Mouse (Mus musculus): ENCODE measurements at regions not wholly inside any gene's neighbourhood (a gene's known extent, or its start where the extent isn't known, plus 50 kb on each side); places are given as distances from the start of the nearest gene placed in this dataset.
"Not testable (repeated sequence)": the region's sequence is repeated elsewhere in the genome, so short reads cannot be mapped to it uniquely, and the experiment has no call there.

DNA sequence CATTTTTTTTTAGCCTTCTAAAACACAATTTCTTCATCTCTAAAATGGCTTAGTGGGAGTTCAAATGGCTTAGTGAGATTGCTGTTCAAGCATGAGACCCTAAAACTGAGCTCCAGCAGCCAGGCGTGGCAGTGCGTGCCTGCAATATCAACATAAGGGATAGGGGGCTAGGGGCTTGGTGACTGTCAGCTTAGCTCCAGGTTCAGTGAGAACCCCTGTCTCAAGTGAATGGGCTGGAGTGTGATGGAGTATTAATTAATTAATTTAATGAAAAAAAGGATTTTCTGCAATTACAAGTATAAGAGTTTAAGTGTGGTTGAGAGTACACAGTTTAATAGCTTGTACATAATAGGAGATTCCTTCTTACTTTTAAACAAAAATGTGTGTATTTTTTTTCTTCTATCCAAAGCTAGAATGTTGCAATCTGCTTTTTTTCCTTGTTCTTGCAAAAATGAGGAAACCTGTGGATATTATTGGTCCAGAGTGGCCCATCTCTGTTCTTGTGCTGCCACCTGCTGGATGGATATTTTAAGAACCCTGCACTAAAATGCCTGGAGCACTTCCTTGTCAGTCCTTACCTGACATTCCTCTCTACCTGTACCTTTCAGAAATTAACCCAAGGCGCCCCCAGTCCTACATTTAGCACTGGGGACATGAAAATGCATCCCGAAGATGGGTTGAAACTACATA is 54.0 kb upstream of the Usp47 start:
- DNase-seq (ENCODE audit: low read depth): peak; percentile 55

DNA sequence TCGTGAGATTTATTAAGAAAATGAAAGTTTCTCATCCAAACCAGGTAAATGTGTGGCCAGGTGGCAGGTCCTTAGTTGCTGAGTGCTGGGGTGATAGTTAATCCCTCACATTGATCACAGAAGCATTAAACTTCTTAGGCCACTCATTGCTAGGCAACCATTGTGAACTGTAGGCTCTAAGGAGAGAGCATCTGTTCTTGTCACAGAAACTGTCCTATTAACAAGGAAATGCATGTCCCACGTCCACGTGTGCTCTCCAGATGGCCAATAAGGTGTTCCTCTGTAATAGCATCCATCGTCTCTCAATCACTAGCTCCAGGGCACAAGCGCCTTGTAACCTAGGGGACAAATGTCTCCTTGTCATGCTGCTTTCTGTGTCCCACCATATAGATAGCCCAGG is 55.0 kb upstream of the Usp47 start:
- DNase-seq (ENCODE audit: low read depth): no peak

DNA sequence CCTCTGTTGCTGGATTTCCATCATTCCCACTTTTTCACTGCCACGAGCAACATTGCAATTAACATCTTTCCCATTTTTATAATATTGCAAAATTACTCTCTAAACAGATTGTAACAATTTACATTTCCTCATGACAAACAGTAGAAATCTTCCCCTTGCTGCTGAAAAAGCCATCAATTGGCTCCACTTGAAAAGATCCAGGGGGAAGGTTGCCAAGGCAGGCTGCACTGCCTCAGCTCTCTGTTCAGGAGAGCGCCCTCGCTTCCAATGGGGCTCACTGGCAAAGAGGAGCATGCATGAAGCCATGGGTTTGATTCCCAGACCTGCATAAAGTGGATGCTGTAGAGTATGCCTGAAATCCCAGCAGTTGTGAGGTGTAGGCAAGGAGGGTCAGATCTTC is 56.6 kb upstream of the Usp47 start:
- no peak for DNase-seq (ENCODE audit: low read depth)

- DNase-seq (ENCODE audit: low read depth): no peak
Observed at GRCm38 (mm10) chr7:111963969-111964368, 59.3 kb upstream of the Usp47 start.

DNA sequence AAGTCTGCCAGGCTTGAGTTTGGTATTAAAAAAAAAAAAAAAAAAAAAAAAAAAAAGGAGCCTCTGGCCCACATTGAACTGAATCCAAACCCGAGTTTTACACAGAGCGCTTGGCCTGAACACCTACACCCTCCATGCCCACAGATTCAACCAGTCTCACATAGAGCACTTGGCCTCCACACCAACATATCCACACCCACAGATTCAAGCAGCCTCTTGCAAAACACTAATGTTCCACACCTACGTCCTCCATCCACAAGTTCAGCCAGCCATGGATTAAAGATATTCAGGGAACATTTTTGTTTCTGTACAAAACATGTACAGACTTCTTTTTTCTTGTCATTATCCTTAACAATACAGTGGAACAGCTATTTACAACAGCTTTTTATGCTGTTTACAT is 63.3 kb upstream of the Usp47 start:
- DNase-seq (ENCODE audit: low read depth): no peak

DNA sequence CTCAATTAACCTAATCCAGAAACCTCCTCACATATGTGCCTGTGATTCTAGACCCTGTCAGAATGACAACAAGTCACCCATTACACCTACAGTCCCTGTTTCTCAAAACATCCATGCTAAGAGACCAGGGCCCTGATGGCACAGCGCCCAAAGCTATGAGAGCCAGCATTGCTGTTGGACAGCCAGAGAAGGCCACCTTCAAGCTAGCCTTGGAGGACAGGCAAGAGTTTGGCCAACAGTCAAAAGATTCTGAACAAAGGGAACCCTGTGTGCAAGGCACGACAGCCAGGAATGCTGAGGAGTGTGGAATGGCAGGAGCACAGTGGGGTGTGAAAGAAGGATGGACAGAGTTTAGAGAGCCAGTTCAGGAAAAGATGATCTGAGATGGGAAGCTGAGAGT is 66.6 kb upstream of the Usp47 start:
- DNase-seq (ENCODE audit: low read depth): no peak

DNA sequence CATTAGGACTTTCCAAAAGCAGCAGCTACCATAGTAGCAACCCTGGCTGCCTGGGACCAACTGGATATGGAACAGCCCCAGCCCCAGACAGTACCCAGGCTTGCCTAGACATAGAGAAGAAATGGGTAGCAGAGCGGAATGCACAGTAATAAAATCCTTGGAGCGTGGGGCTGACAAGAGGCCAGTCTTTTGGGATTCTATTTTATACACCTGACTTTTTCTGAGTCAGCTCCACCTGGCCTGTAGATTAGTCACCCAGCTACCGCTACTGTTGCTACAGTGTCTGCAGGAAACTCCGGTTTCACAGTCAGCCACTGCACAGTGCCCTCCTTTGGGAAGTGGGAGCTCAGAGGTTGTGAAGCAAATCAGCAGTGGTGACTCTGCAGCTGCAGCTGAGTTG is 83.7 kb upstream of the Usp47 start:
- no peak for DNase-seq (ENCODE audit: low read depth)

GRCm38 (mm10) chr7:111937547-111937946 is 85.8 kb upstream of the Usp47 start:
- no peak for DNase-seq (ENCODE audit: low read depth)

DNA sequence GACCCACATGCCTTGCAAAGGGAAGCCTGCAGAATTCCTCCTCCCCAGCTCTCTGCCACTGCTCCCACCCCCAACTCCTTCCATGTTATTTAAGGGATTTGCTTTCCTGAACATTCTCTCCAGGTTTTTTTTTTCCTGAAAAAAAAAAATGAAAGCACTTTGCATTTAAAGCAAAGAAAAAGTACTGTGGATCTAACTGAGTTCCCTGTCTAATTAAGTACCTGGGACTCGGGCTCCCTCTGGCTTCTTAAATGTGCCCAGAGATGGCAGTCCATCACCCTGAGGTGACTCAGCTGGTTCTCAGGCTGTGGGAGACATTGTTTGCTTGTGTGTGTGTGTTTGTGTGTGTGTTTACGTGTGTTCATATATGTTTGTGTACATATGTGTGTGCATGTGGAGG is 86.2 kb upstream of the Usp47 start:
- DNase-seq (ENCODE audit: low read depth): no peak

GRCm38 (mm10) chr7:111932725-111933124 is 90.6 kb upstream of the Usp47 start:
- DNase-seq (ENCODE audit: low read depth): no peak

GRCm38 (mm10) chr7:111919961-111920360 is 103.3 kb upstream of the Usp47 start:
- no peak for DNase-seq (ENCODE audit: low read depth)

- no peak for DNase-seq (ENCODE audit: low read depth)
Observed at GRCm38 (mm10) chr7:111903741-111904231, 119.5 kb upstream of the Usp47 start.

- DNase-seq (ENCODE audit: low read depth): no peak
Observed at GRCm38 (mm10) chr7:111897016-111897415, 117.2 kb upstream of the Galnt18 start.

- DNase-seq (ENCODE audit: low read depth): no peak
Observed at GRCm38 (mm10) chr7:111896255-111896654, 116.5 kb upstream of the Galnt18 start.

- DNase-seq (ENCODE audit: low read depth): no peak
Observed at GRCm38 (mm10) chr7:111882991-111883390, 103.2 kb upstream of the Galnt18 start.

DNA sequence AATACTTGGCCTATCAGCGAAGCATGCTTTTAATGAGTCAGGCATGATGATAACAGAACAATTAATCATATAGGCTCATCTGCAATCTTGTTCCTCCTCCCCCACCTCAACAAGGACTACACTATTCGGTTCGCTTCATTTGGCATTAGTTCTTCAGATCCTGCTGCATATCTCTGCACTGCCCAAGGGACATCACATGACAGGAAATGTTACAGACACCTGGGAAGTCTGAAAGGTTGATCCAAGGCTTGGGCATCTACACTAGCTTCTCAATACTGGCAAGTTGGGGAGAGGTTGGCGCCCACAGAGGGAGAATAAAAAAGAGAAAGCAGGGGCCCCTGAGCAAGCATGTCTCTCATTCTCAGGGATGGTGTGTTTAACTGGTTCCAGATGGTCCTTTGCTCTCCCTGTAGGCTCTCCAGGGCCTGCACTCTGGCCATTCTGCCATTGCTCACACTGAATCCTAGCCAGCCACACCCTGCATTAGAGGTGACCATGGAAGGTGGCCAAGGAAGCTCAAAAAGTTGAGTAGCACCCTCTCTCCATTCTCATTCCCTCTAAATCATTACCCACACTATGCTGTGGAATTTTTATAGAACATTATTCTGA is 100.4 kb upstream of the Galnt18 start:
- DNase-seq (ENCODE audit: low read depth): no peak

GRCm38 (mm10) chr7:111877591-111877990 is 97.8 kb upstream of the Galnt18 start:
- no peak for DNase-seq (ENCODE audit: low read depth)

- no peak for DNase-seq (ENCODE audit: low read depth)
Observed at GRCm38 (mm10) chr7:111875949-111876348, 96.2 kb upstream of the Galnt18 start.

GRCm38 (mm10) chr7:111869337-111869736 is 89.6 kb upstream of the Galnt18 start:
- no peak for DNase-seq (ENCODE audit: low read depth)

DNA sequence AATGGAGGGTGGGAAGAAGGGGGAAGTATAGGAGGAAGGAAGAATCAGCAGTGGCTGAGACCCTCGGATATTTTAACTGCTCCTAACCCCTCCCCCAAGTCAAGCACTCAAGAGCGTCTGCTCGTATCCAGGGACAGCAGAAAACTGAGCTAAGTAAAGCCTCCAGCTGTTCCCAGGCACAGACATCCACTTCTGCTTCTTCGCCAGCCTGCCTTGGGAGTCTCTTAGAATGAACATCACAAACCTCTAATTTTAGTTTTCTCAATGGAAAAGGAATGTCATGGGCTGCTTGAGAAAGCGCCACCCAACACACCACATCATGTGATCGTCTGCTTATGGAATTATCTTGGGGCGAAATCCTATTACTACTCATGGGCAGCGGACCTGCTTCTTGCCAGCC is 83.3 kb upstream of the Galnt18 start:
- DNase-seq (ENCODE audit: low read depth): no peak

DNA sequence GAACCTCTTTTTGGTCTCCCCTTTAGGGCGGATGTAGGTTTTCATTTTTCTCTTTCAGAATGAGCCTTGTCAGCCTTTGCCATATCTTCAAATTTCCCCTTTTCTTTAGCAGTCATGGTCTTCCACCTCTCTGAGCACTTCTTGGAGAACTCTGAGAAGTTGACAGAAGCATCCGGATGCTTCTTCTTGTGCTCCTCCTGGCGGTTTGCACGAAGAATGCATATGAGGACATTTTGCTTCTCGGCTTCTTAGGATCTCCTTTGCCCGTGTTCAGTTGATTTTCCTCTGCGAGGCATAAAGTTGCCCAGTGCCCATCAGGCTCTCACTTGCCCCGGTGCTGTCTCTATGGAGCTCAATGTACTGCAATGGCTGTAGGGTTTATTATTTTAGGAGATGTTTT is 78.5 kb upstream of the Galnt18 start:
- not testable (repeated sequence) for DNase-seq (ENCODE audit: low read depth)

- DNase-seq (ENCODE audit: low read depth): no peak
Observed at GRCm38 (mm10) chr7:111856977-111857376, 77.2 kb upstream of the Galnt18 start.

DNA sequence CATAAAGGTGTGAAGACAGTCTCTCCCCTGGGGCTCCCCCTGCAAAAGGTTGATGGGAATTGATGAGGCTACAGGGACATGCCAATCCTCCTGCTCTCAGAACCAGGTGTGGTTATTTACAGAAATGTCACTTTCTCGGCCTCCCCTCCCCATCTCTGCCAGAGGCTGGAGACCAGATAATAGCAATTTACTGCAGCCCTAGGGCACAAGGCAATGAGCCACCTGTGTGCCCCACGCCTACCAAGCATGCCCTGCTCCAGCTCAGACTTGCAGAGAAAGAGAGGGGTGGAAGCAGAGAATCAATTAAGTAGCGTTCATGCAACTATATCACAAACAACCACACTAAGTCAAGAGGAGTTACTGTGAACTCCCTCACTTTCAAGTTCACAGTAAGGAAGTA is 75.5 kb upstream of the Galnt18 start:
- DNase-seq (ENCODE audit: low read depth): no peak

- no peak for DNase-seq (ENCODE audit: low read depth)
Observed at GRCm38 (mm10) chr7:111846417-111846816, 66.6 kb upstream of the Galnt18 start.

All from 416B (cell line).